Mouse (Mus musculus) stomach, postnatal 0 days (tissue): Measurements from ENCODE around the gene Runx2. TPM values are rescaled to one million over a fixed set of nuclear protein-coding genes. Genes with fewer than 3 reads are reported as not detected.
A peak's percentile ranks its signal among the peaks of the same experiment; 100 is the strongest.

Source experiments
- ATAC-seq: fragments of 200-750 bp; cut with Nextera tagmentation; 2 replicates; pipeline ENCODE4 v1.8.0; 2017; ENCODE audit not compliant: low FRiP score, low TSS enrichment
- DNase-seq: peaks from one replicate; pipeline ENCODE4 v3.0.0-alpha.2; 2016; ENCODE audit warnings: low spot score
- H3K27ac ChIP-seq: fragments of 300-500 bp; sonication (generic); replicated peaks from 2 replicates; pipeline ENCODE4 v1.5.1; 2014; ENCODE audit warnings: mild to moderate bottlenecking, control low read depth
- H3K27me3 ChIP-seq: fragments of 300-500 bp; sonication (generic); 2 replicates; pipeline ENCODE4 v1.6.1; 2014; ENCODE audit warnings: low read length; ENCODE audit not compliant: control insufficient read depth, insufficient read depth
- H3K36me3 ChIP-seq: fragments of 300-500 bp; sonication (generic); 2 replicates; pipeline ENCODE4 v1.6.1; 2014; ENCODE audit warnings: low read length, mixed read lengths; ENCODE audit not compliant: control insufficient read depth, insufficient read depth
- H3K4me1 ChIP-seq: fragments of 300-500 bp; sonication (generic); replicated peaks from 2 replicates; pipeline ENCODE4 v1.6.1; 2014; ENCODE audit warnings: antibody characterized with exemption; ENCODE audit not compliant: control insufficient read depth, insufficient read depth
- H3K4me2 ChIP-seq: fragments of 300-500 bp; sonication (generic); replicated peaks from 2 replicates; pipeline ENCODE4 v1.6.1; 2014; ENCODE audit warnings: low read depth, mild to moderate bottlenecking, control low read depth, moderate library complexity
- H3K4me3 ChIP-seq: fragments of 300-500 bp; sonication (generic); 2 replicates; pipeline ENCODE4 v1.5.1; 2014; ENCODE audit warnings: low read depth, low read length, control low read depth
- H3K9ac ChIP-seq: fragments of 300-500 bp; sonication (generic); 2 replicates; pipeline ENCODE4 v1.6.1; 2014; ENCODE audit warnings: mild to moderate bottlenecking, low read length, control low read depth, mixed read lengths
- H3K9me3 ChIP-seq: fragments of 300-500 bp; sonication (generic); 2 replicates; pipeline ENCODE4 v1.6.1; 2016; ENCODE audit warnings: low read length; ENCODE audit not compliant: control insufficient read depth
- CTCF ChIP-seq: IDR thresholded peaks from 2 replicates; pipeline ENCODE4 v1.5.1; 2016; ENCODE audit warnings: antibody characterized with exemption, low read depth, mild to moderate bottlenecking, moderate library complexity
- EP300 ChIP-seq: optimal IDR thresholded peaks from 2 replicates; pipeline ENCODE3; 2016; ENCODE audit warnings: antibody characterized with exemption
- WGBS: fragments of 180-500 bp; shearing (Covaris S2); extraction: QIAGEN DNeasy Blood & Tissue Kit; methylation state at CpG from one replicate; pipeline ENCODE4 v1.1.7; 2014; 5-methylcytosine and 5-hydroxymethylcytosine counted together
- polyA plus RNA-seq: library from polyadenylated mRNA; unstranded; fragments of >200 nt; fragmentation: Nextera tagmentation; extraction: Ambion mirVana; gene quantifications from 2 replicates; pipeline ENCODE4 v1.2.1, GENCODE M21; 2015

Runx2 gene
- polyA plus RNA-seq, 1 experiment from 2014 or later: 0.53 TPM

GRCm38 (mm10) chr17:44632292-44632691, 182.3 kb downstream of the Runx2 start:
- Histone ChIP-seq H3K4me3 (no peak overlapping the region), H3K27me3 (no peaks in the 10 kb centered on the region), H3K36me3 (no peaks in the 10 kb centered on the region), H3K4me1 (no peaks in the 10 kb centered on the region), H3K9me3 (no peaks in the 10 kb centered on the region), H3K9ac (no peak overlapping the region), H3K27ac (no peak overlapping the region), H3K4me2 (no peak overlapping the region)
- 77% methylated on average over 4 of the region's 4 CpGs for WGBS
- TF ChIP-seq CTCF: no peak
- TF ChIP-seq EP300: no peak
- no peak for DNase-seq
- ATAC-seq: no peak

- no peak for ATAC-seq
- Histone ChIP-seq H3K4me1 (no peaks in the 10 kb centered on the region), H3K9ac (no peak overlapping the region), H3K27ac (no peak overlapping the region), H3K9me3 (no peaks in the 10 kb centered on the region), H3K36me3 (no peaks in the 10 kb centered on the region), H3K4me3 (no peak overlapping the region), H3K27me3 (no peaks in the 10 kb centered on the region), H3K4me2 (no peak overlapping the region)
- 91% methylated on average over 4 of the region's 4 CpGs for WGBS
- no peak for DNase-seq
- TF ChIP-seq EP300: no peak
Measured at GRCm38 (mm10) chr17:44631577-44631976, 183.0 kb downstream of the Runx2 start.

GRCm38 (mm10) chr17:44627317-44627716, 187.3 kb downstream of the Runx2 start:
- DNase-seq: no peak
- H3K4me3 ChIP-seq: no peak overlapping the region
- 91% methylated on average over 6 of the region's 6 CpGs for WGBS

GRCm38 (mm10) chr17:44623707-44624106, 190.9 kb downstream of the Runx2 start:
- H3K36me3 ChIP-seq: no peaks in the 10 kb centered on the region
- H3K27ac ChIP-seq: no peak overlapping the region
- no peak overlapping the region for H3K4me3 ChIP-seq
- no peaks in the 10 kb centered on the region for H3K9me3 ChIP-seq
- no peak for ATAC-seq
- no peaks in the 10 kb centered on the region for H3K4me1 ChIP-seq
- H3K4me2 ChIP-seq: peak overlapping the region; percentile 31; the same call in 1 of the 2 replicates
- 29% methylated on average over 2 of the region's 2 CpGs for WGBS
- no peak overlapping the region for H3K9ac ChIP-seq
- H3K27me3 ChIP-seq: no peaks in the 10 kb centered on the region
- no peak for DNase-seq
- TF ChIP-seq CTCF: no peak

More at GRCm38 (mm10) chr17:44627317-44627716, 187.3 kb downstream of the Runx2 start:
- Histone ChIP-seq H3K9me3 (no peaks in the 10 kb centered on the region), H3K4me1 (no peaks in the 10 kb centered on the region), H3K4me2 (no peak overlapping the region), H3K9ac (no peak overlapping the region), H3K27me3 (no peaks in the 10 kb centered on the region), H3K36me3 (no peaks in the 10 kb centered on the region), H3K27ac (no peak overlapping the region)
- no peak for TF ChIP-seq CTCF
- TF ChIP-seq EP300: no peak
- no peak for ATAC-seq

- no peak for DNase-seq
- 45% methylated on average over 8 of the region's 8 CpGs for WGBS
Measured at GRCm38 (mm10) chr17:44623271-44623670, 191.3 kb downstream of the Runx2 start.

GRCm38 (mm10) chr17:44620456-44620855, 194.1 kb downstream of the Runx2 start:
- 91% methylated on average over 2 of the region's 2 CpGs for WGBS
- DNase-seq: no peak
- no peaks in the 10 kb centered on the region for H3K4me1 ChIP-seq
- no peak overlapping the region for H3K9ac ChIP-seq
- H3K36me3 ChIP-seq: no peaks in the 10 kb centered on the region
- H3K9me3 ChIP-seq: no peaks in the 10 kb centered on the region
- TF ChIP-seq EP300 (no peak), CTCF (no peak)
- no peaks in the 10 kb centered on the region for H3K27me3 ChIP-seq
- H3K4me3 ChIP-seq: no peak overlapping the region
- no peak overlapping the region for H3K27ac ChIP-seq
- no peak for ATAC-seq
- no peak overlapping the region for H3K4me2 ChIP-seq

More at GRCm38 (mm10) chr17:44623271-44623670, 191.3 kb downstream of the Runx2 start:
- Histone ChIP-seq H3K27me3 (no peaks in the 10 kb centered on the region), H3K36me3 (no peaks in the 10 kb centered on the region), H3K4me2 (peak overlapping the region; percentile 31; the same call in 1 of the 2 replicates), H3K9me3 (no peaks in the 10 kb centered on the region), H3K4me3 (no peak overlapping the region), H3K9ac (no peak overlapping the region), H3K27ac (0 out of 2 replicates have a peak overlapping the region, but pooled peaks have one; percentile 24), H3K4me1 (no peaks in the 10 kb centered on the region)
- no peak for TF ChIP-seq EP300
- no peak for TF ChIP-seq CTCF
- ATAC-seq: no peak
